Mouse (Mus musculus) MEL (cell line): ENCODE results near the gene Dgkg. TPM values are rescaled to one million over a fixed set of nuclear protein-coding genes. Genes with fewer than 3 reads are reported as not detected.

Experiments
- DNase-seq: peaks from one replicate; pipeline ENCODE4 v3.0.0; 2011; ENCODE audit warnings: low read depth, low spot score
- H3K27ac ChIP-seq: 2 replicates; pipeline ENCODE4 v1.5.1; 2012; ENCODE audit warnings: low read depth, mild to moderate bottlenecking, control low read depth, low read length, moderate library complexity; ENCODE audit not compliant: control insufficient read depth
- H3K27me3 ChIP-seq, 2 experiments: fragments of 150-350 bp in 1 of 2; sonication (generic) in 1 of 2; 2 replicates each; pipeline ENCODE4 v1.6.1; 2012; ENCODE audit warnings: low read length in 2 of 2, mild to moderate bottlenecking in 2 of 2, improper control_type of control experiment in 1 of 2, moderate library complexity in 1 of 2; ENCODE audit not compliant: insufficient read depth in 2 of 2, control insufficient read depth in 1 of 2
- H3K36me3 ChIP-seq, 2 experiments: 2 replicates each; pipeline ENCODE4 v1.6.1; 2012 to 2014; ENCODE audit warnings: low read length in 2 of 2, improper control_type of control experiment in 1 of 2, inconsistent platforms in 1 of 2, mild to moderate bottlenecking in 1 of 2; ENCODE audit not compliant: insufficient read depth in 2 of 2, control insufficient read depth in 1 of 2
- H3K4me1 ChIP-seq, 2 experiments: fragments of 150-350 bp in 1 of 2; sonication (generic) in 1 of 2; 2 replicates each; pipeline ENCODE4 v1.6.1; 2012; ENCODE audit warnings: low read length in 2 of 2, improper control_type of control experiment in 1 of 2, mild to moderate bottlenecking in 1 of 2; ENCODE audit not compliant: insufficient read depth in 2 of 2, control insufficient read depth in 1 of 2
- H3K4me3 ChIP-seq, 2 experiments: fragments of 150-350 bp in 1 of 2; sonication (generic) in 1 of 2; 2 replicates each; pipeline ENCODE4 v1.5.1; 2012; ENCODE audit warnings: low read depth in 2 of 2, low read length in 2 of 2, mild to moderate bottlenecking in 2 of 2, moderate library complexity in 2 of 2, control low read depth in 1 of 2, improper control_type of control experiment in 1 of 2; ENCODE audit not compliant: control insufficient read depth in 1 of 2, insufficient read depth in 1 of 2
- H3K79me2 ChIP-seq: 2 replicates; pipeline ENCODE4 v1.6.1; 2012; ENCODE audit warnings: mild to moderate bottlenecking, low read length, moderate library complexity; ENCODE audit not compliant: control insufficient read depth, poor library complexity, insufficient read depth
- H3K9ac ChIP-seq: 2 replicates; pipeline ENCODE4 v1.6.1; 2012; ENCODE audit warnings: low read depth, mild to moderate bottlenecking, control low read depth, low read length, moderate library complexity; ENCODE audit not compliant: control insufficient read depth, poor library complexity, severe bottlenecking
- H3K9me3 ChIP-seq: fragments of 150-350 bp; sonication (generic); replicated peaks from 2 replicates; pipeline ENCODE4 v1.6.1; 2012; ENCODE audit warnings: mild to moderate bottlenecking, low read length, improper control_type of control experiment, moderate library complexity; ENCODE audit not compliant: insufficient read depth
- BHLHE40 ChIP-seq: IDR thresholded peaks from 2 replicates; pipeline ENCODE4 v1.6.1; 2012; ENCODE audit warnings: low read depth, mild to moderate bottlenecking, inconsistent platforms, low read length, improper control_type of control experiment, borderline replicate concordance
- CHD2 ChIP-seq: IDR thresholded peaks from 2 replicates; pipeline ENCODE4 v1.6.1; 2011; ENCODE audit warnings: low read length, improper control_type of control experiment
- CTCF ChIP-seq, 3 experiments: IDR thresholded peaks in 2 of 3; conservative IDR thresholded peaks in 1 of 3; 2 replicates each; pipeline ENCODE4 v1.5.1; 2011 to 2012; ENCODE audit warnings: low read length in 3 of 3, low read depth in 2 of 3, mild to moderate bottlenecking in 2 of 3, improper control_type of control experiment in 1 of 3, inconsistent platforms in 1 of 3, mixed read lengths in 1 of 3, moderate library complexity in 1 of 3; ENCODE audit not compliant: control insufficient read depth in 1 of 3, insufficient read depth in 1 of 3, poor library complexity in 1 of 3, severe bottlenecking in 1 of 3
- E2F4 ChIP-seq: IDR thresholded peaks from 2 replicates; pipeline ENCODE4 v1.6.1; 2011; ENCODE audit warnings: low read depth, low read length, improper control_type of control experiment, borderline replicate concordance
- EP300 ChIP-seq, 2 experiments: IDR thresholded peaks; 2 replicates each; pipeline ENCODE4 v1.6.1; 2011; ENCODE audit warnings: improper control_type of control experiment in 2 of 2, low read length in 2 of 2, low read depth in 1 of 2, mild to moderate bottlenecking in 1 of 2
- ETS1 ChIP-seq: IDR thresholded peaks from 2 replicates; pipeline ENCODE4 v1.6.1; 2012; ENCODE audit warnings: low read depth, mild to moderate bottlenecking, inconsistent platforms, low read length, improper control_type of control experiment, moderate library complexity
- HCFC1 ChIP-seq: IDR thresholded peaks from 2 replicates; pipeline ENCODE4 v1.6.1; 2012; ENCODE audit warnings: low read depth, mild to moderate bottlenecking, inconsistent platforms, low read length, improper control_type of control experiment, moderate library complexity
- MAX ChIP-seq: IDR thresholded peaks from 2 replicates; pipeline ENCODE4 v1.6.1; 2011; ENCODE audit warnings: low read length, improper control_type of control experiment
- MAZ ChIP-seq: IDR thresholded peaks from 2 replicates; pipeline ENCODE4 v1.6.1; 2012; ENCODE audit warnings: low read depth, mild to moderate bottlenecking, inconsistent platforms, low read length, improper control_type of control experiment
- MEF2A ChIP-seq: IDR thresholded peaks from 2 replicates; pipeline ENCODE4 v1.6.1; 2014; ENCODE audit warnings: low read depth, mild to moderate bottlenecking, inconsistent platforms, low read length, improper control_type of control experiment; ENCODE audit not compliant: poor library complexity, insufficient replicate concordance, severe bottlenecking; ENCODE audit errors: extremely low read depth
- MYB ChIP-seq: IDR thresholded peaks from 2 replicates; pipeline ENCODE4 v1.6.1; 2011; ENCODE audit warnings: mild to moderate bottlenecking, low read depth, low read length, improper control_type of control experiment
- POLR2A ChIP-seq, 2 experiments: IDR thresholded peaks; 2 replicates each; pipeline ENCODE4 v1.6.1; 2011 to 2012; ENCODE audit warnings: low read length in 2 of 2, mild to moderate bottlenecking in 2 of 2, control low read depth in 1 of 2, improper control_type of control experiment in 1 of 2, low read depth in 1 of 2, moderate library complexity in 1 of 2; ENCODE audit not compliant: control insufficient read depth in 1 of 2, insufficient read depth in 1 of 2, poor library complexity in 1 of 2
- POLR2AphosphoS2 ChIP-seq: IDR thresholded peaks from 2 replicates; pipeline ENCODE4 v1.6.1; 2011; ENCODE audit warnings: low read length, improper control_type of control experiment
- RAD21 ChIP-seq: IDR thresholded peaks from 2 replicates; pipeline ENCODE4 v1.6.1; 2011; ENCODE audit warnings: mild to moderate bottlenecking, low read depth, low read length, improper control_type of control experiment
- RCOR1 ChIP-seq: IDR thresholded peaks from 2 replicates; pipeline ENCODE4 v1.6.1; 2012; ENCODE audit warnings: low read depth, mild to moderate bottlenecking, inconsistent platforms, low read length, improper control_type of control experiment
- SIN3A ChIP-seq: IDR thresholded peaks from 2 replicates; pipeline ENCODE4 v1.6.1; 2012; ENCODE audit warnings: low read length, improper control_type of control experiment, inconsistent platforms
- TAL1 ChIP-seq: IDR thresholded peaks from 2 replicates; pipeline ENCODE4 v1.6.1; 2012; ENCODE audit warnings: mild to moderate bottlenecking, inconsistent platforms, low read length, moderate library complexity, mixed read lengths
- TBP ChIP-seq: IDR thresholded peaks from 2 replicates; pipeline ENCODE4 v1.8.0; 2011; ENCODE audit warnings: low read depth, low read length, improper control_type of control experiment
- UBTF ChIP-seq: IDR thresholded peaks from 2 replicates; pipeline ENCODE4 v1.6.1; 2012; ENCODE audit warnings: low read depth, mild to moderate bottlenecking, inconsistent platforms, low read length, improper control_type of control experiment, moderate library complexity, borderline replicate concordance; ENCODE audit not compliant: insufficient read depth
- USF1 ChIP-seq: IDR thresholded peaks from 2 replicates; pipeline ENCODE4 v1.6.1; 2014; ENCODE audit warnings: low read depth, mild to moderate bottlenecking, inconsistent platforms, low read length, improper control_type of control experiment, moderate library complexity
- polyA plus RNA-seq, 2 experiments: library from polyadenylated mRNA; stranded (reverse) in 1 of 2; unstranded in 1 of 2; fragments of >175 nt in 1 of 2; fragments of >200 nt in 1 of 2; gene quantifications; 2 replicates each; pipeline versions ENCODE4 v1.2.1 to v1.2.4; 2012; ENCODE audit warnings: low replicate concordance in 2 of 2, low read depth in 1 of 2; ENCODE audit not compliant: insufficient read length in 2 of 2, insufficient read depth in 1 of 2, missing spikeins in 1 of 2
- total RNA-seq: library from RNA; depleted of rRNA; stranded (reverse); fragments of 300-350 nt; gene quantifications from 2 replicates; pipeline ENCODE4 v1.2.3, GENCODE M21; 2012

Gene Dgkg
- total and polyA plus RNA-seq, 3 experiments = not detected

DNA sequence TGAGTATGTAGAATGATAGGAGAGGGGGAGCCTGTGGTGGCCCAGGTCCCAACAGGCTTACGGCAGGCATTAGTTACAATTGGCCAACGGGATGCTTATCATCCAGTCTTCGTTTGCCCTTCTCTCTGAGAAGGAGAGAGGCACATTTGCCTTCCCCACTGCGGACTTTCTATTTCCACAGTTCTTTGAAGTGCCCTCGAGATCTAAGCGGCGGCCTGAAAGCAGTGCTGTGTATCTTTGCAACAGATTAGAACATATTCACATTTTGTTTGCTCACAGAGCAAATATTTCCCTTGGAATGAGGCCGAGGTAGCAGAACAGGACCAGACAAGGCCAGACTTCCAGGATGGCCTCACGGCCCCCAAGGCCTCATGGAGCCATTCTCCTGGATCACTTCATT lies 204.9 kb downstream of the Dgkg start:
- no peak overlapping the region for H3K27ac ChIP-seq
- TF ChIP-seq CHD2 (no peak), USF1 (no peak), MAZ (no peak), POLR2AphosphoS2 (no peak), EP300 (IDR thresholded peaks at IDR 0.05; ENCODE audit: low read depth in 1 of 2, low read length in 2 of 2) (no peak), MEF2A (no peak), UBTF (no peak), CTCF (IDR thresholded peaks at IDR 0.05 in 2 of 3, conservative IDR thresholded peaks at IDR 0.05 in 1 of 3; ENCODE audit: control insufficient read depth in 1 of 3, insufficient read depth in 1 of 3, low read depth in 2 of 3, low read length in 3 of 3, poor library complexity in 1 of 3, severe bottlenecking in 1 of 3) (no peak), SIN3A (no peak), RCOR1 (no peak), MYB (no peak), E2F4 (no peak), HCFC1 (no peak), TBP (no peak)
- TF ChIP-seq, all 39 proteins: peak for 0
- Histone ChIP-seq H3K4me1 (no peaks in the 10 kb centered on the region), H3K79me2 (no peaks in the 10 kb centered on the region), H3K9me3 (no peaks in the 10 kb centered on the region), H3K9ac (no peak overlapping the region), H3K27me3 (no peaks in the 10 kb centered on the region; a peak in 1 of 4 replicates), H3K4me3 (no peak overlapping the region), H3K36me3 (no peaks in the 10 kb centered on the region)
- DNase-seq = no peak

DNA sequence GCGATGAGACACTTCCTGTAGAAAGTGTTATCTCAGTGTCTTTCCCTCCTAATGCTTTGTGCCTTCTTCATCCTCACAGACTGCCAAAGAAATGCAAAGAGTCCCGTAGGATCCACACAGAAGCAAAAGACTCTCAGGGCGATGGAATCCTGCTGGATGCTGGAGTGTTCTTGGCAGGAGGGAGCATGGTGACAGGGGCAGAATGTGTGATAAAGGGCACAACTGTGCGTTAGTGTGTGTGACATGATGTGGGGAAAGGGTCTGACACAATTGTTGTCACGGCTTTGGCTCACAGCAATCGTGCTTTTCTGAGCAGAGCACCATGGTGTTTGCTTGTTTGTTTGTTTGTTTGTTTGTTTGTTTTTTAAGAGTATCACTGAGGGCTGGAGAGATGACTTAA lies 208.9 kb downstream of the Dgkg start:
- no peak for DNase-seq
- H3K4me1 ChIP-seq = no peaks in the 10 kb centered on the region
- no peaks in the 10 kb centered on the region for H3K9me3 ChIP-seq
- no peak overlapping the region for H3K4me3 ChIP-seq
- no peak overlapping the region for H3K27ac ChIP-seq
- no peaks in the 10 kb centered on the region for H3K36me3 ChIP-seq
- TF ChIP-seq MAZ (no peak), MAX (no peak), POLR2AphosphoS2 (no peak), RAD21 (no peak), BHLHE40 (no peak), CHD2 (no peak), HCFC1 (no peak), TAL1 (no peak), MYB (no peak), CTCF (IDR thresholded peaks at IDR 0.05 in 2 of 3, conservative IDR thresholded peaks at IDR 0.05 in 1 of 3; ENCODE audit: control insufficient read depth in 1 of 3, insufficient read depth in 1 of 3, low read depth in 2 of 3, low read length in 3 of 3, poor library complexity in 1 of 3, severe bottlenecking in 1 of 3) (no peak), MEF2A (no peak), POLR2A (IDR thresholded peaks at IDR 0.05; ENCODE audit: control insufficient read depth in 1 of 2, insufficient read depth in 1 of 2, low read depth in 1 of 2, low read length in 2 of 2, poor library complexity in 1 of 2) (no peak), RCOR1 (no peak), SIN3A (no peak), ETS1 (no peak)
- H3K27me3 ChIP-seq = no peaks in the 10 kb centered on the region
- no peaks in the 10 kb centered on the region for H3K79me2 ChIP-seq
- H3K9ac ChIP-seq = no peak overlapping the region
